Mouse (Mus musculus): ENCODE results near the gene Rsph3b. TPM values are rescaled to one million over a fixed set of nuclear protein-coding genes. Genes with fewer than 3 reads are reported as not detected.

Rsph3b gene
- total RNA-seq, 2 experiments from 2014 or later: 36.0 to 48.7 TPM

- DNase-seq (ENCODE audit: low spot score in 2 of 2): no peak
Observed at GRCm38 (mm10) chr17:6866576-6866975, 81.9 kb downstream of the Rsph3b start.

GRCm38 (mm10) chr17:6865580-6865979 lies 82.9 kb downstream of the Rsph3b start:
- no peak for DNase-seq (ENCODE audit: low spot score in 2 of 2)

- no peak for DNase-seq (ENCODE audit: low spot score in 2 of 2)
Observed at GRCm38 (mm10) chr17:6864869-6865268, 83.6 kb downstream of the Rsph3b start.

GRCm38 (mm10) chr17:6863521-6863920 lies 85.0 kb downstream of the Rsph3b start:
- no peak for DNase-seq (ENCODE audit: low spot score in 2 of 2)

GRCm38 (mm10) chr17:6862040-6862780 lies 86.3 kb downstream of the Rsph3b start:
- DNase-seq (ENCODE audit: low spot score in 2 of 2): no peak

GRCm38 (mm10) chr17:6861181-6862039 lies 87.1 kb downstream of the Rsph3b start:
- DNase-seq (ENCODE audit: low spot score in 2 of 2): peak; percentile 12 to 27

- no peak for DNase-seq (ENCODE audit: low spot score in 2 of 2)
Observed at GRCm38 (mm10) chr17:6860491-6860897, 88.0 kb downstream of the Rsph3b start.

GRCm38 (mm10) chr17:6860067-6860466 lies 88.4 kb downstream of the Rsph3b start:
- DNase-seq (ENCODE audit: low spot score in 2 of 2): no peak

Small RNA genes lying within 50 kb of the gene (microRNA-seq; reads per million reads assigned to microRNA genes)
- 0 reads per million in 2 experiments for gene Mir692-1 (ENCODE audit: borderline number of aligned reads in 2 of 2)

Other genes starting within 250 kb of the Rsph3b start
- 10 to 100 TPM; 25.9 to 45.7 TPM for gene Ezr, start 165.9 kb downstream of the Rsph3b start, total RNA-seq (2021)
- 10 to 100 TPM; 18.4 to 18.9 TPM for gene Tagap1, start 12.5 kb upstream of the Rsph3b start, total RNA-seq (2021)
- 100 to 1,000 TPM; 426 to 434 TPM for gene Rnaset2b, start 22.0 kb upstream of the Rsph3b start, total RNA-seq (2021)
- not detected for gene Gm49721, start 30.2 kb upstream of the Rsph3b start, total RNA-seq (2021)
- not detected for gene Gm1604a, start 76.9 kb upstream of the Rsph3b start, total RNA-seq (2021)
- 10 to 100 TPM; 11.3 to 12.8 TPM for gene Rps6ka2, start 221.4 kb upstream of the Rsph3b start, total RNA-seq (2021)